Mouse (Mus musculus) heart, embryonic 16.5 days (tissue): ENCODE measurements at regions not wholly inside any gene's neighbourhood (a gene's known extent, or its start where the extent isn't known, plus 50 kb on each side); places are given as distances from the start of the nearest gene placed in this dataset.

Source experiments
- ATAC-seq: fragments of 200-750 bp; cut with Nextera tagmentation; replicated peaks from 2 replicates; pipeline ENCODE4 v1.8.0; 2017; ENCODE audit warnings: moderate number of reproducible peaks; ENCODE audit not compliant: insufficient read depth, low FRiP score; ENCODE audit errors: extremely low read depth
- H3K27ac ChIP-seq: fragments of 300-500 bp; sonication (generic); 2 replicates; pipeline ENCODE4 v1.5.1; 2014; ENCODE audit warnings: mild to moderate bottlenecking, low read length, control low read depth, moderate library complexity
- H3K27me3 ChIP-seq: fragments of 300-500 bp; sonication (generic); 2 replicates; pipeline ENCODE4 v1.6.1; 2014; ENCODE audit warnings: low read length, mixed read lengths; ENCODE audit not compliant: control insufficient read depth, insufficient read depth
- H3K36me3 ChIP-seq: fragments of 300-500 bp; sonication (generic); 2 replicates; pipeline ENCODE4 v1.6.1; 2014; ENCODE audit not compliant: control insufficient read depth, insufficient read depth
- H3K4me1 ChIP-seq: fragments of 300-500 bp; sonication (generic); 2 replicates; pipeline ENCODE4 v1.6.1; 2014; ENCODE audit warnings: low read length, mixed read lengths; ENCODE audit not compliant: control insufficient read depth, insufficient read depth
- H3K4me2 ChIP-seq: fragments of 300-500 bp; sonication (generic); 2 replicates; pipeline ENCODE4 v1.6.1; 2014; ENCODE audit warnings: low read depth, mild to moderate bottlenecking, control low read depth, low read length
- H3K4me3 ChIP-seq: fragments of 300-500 bp; sonication (generic); 2 replicates; pipeline ENCODE4 v1.5.1; 2014; ENCODE audit warnings: mild to moderate bottlenecking, control low read depth, low read length
- H3K9ac ChIP-seq: fragments of 300-500 bp; sonication (generic); 2 replicates; pipeline ENCODE4 v1.6.1; 2014; ENCODE audit warnings: low read length, control low read depth
- H3K9me3 ChIP-seq: fragments of 300-500 bp; sonication (generic); replicated peaks from 2 replicates; pipeline ENCODE4 v1.6.1; 2016; ENCODE audit warnings: low read length; ENCODE audit not compliant: control insufficient read depth
- WGBS: fragments of 180-500 bp; shearing (Covaris S2); extraction: QIAGEN DNeasy Blood & Tissue Kit; methylation state at CpG from one replicate; pipeline ENCODE4 v1.1.7; 2014; 5-methylcytosine and 5-hydroxymethylcytosine counted together

GRCm38 (mm10) chr15:86917891-86918290, 626.2 kb upstream of the Fam19a5 start:
- Histone ChIP-seq H3K9me3 (no peaks in the 10 kb centered on the region), H3K27ac (no peak overlapping the region), H3K4me1 (no peaks in the 10 kb centered on the region), H3K4me2 (no peak overlapping the region), H3K36me3 (no peaks in the 10 kb centered on the region), H3K4me3 (no peak overlapping the region), H3K27me3 (no peaks in the 10 kb centered on the region), H3K9ac (no peak overlapping the region)
- no peak for ATAC-seq
- 85% methylated on average over 8 of the region's 8 CpGs for WGBS

- H3K36me3 ChIP-seq, result no peaks in the 10 kb centered on the region
- WGBS, result 35% methylated on average over 8 of the region's 8 CpGs
- ATAC-seq, result no peak
Observed at GRCm38 (mm10) chr15:86919704-86920103, 624.4 kb upstream of the Fam19a5 start.

GRCm38 (mm10) chr15:86920185-86920584, 623.9 kb upstream of the Fam19a5 start:
- H3K4me3 ChIP-seq, result no peak overlapping the region
- no peak overlapping the region for H3K9ac ChIP-seq
- H3K27me3 ChIP-seq, result no peaks in the 10 kb centered on the region
- WGBS, result 36% methylated on average over 7 of the region's 7 CpGs
- no peaks in the 10 kb centered on the region for H3K36me3 ChIP-seq
- no peak for ATAC-seq
- no peak overlapping the region for H3K4me2 ChIP-seq
- no peaks in the 10 kb centered on the region for H3K9me3 ChIP-seq
- no peaks in the 10 kb centered on the region for H3K4me1 ChIP-seq
- no peak overlapping the region for H3K27ac ChIP-seq

More at GRCm38 (mm10) chr15:86919704-86920103, 624.4 kb upstream of the Fam19a5 start:
- Histone ChIP-seq H3K27ac (no peak overlapping the region), H3K9me3 (no peaks in the 10 kb centered on the region), H3K27me3 (no peaks in the 10 kb centered on the region), H3K4me1 (no peaks in the 10 kb centered on the region), H3K4me2 (no peak overlapping the region), H3K9ac (no peak overlapping the region), H3K4me3 (no peak overlapping the region)

DNA sequence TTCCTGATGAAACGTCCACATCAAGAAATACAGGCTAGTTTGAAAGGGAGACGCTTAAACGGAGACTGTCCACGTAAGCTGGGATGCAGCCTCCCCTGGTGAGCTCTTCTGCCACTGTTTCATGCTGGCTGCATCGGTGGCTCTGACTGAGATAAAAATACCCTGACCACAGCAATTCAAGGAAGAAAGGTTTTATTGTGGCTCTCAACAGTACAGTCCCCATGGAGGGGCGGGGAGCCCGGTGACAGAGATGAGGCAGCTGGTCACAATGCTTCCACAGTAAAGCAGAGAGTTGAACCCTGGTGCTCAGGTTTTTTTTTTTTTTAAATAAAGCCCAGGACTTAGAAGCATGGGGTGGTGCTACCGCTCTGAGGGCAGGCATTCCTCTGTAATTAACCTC, 622.7 kb upstream of the Fam19a5 start:
- no peaks in the 10 kb centered on the region for H3K27me3 ChIP-seq
- no peak overlapping the region for H3K4me2 ChIP-seq
- no peaks in the 10 kb centered on the region for H3K36me3 ChIP-seq
- no peaks in the 10 kb centered on the region for H3K4me1 ChIP-seq
- H3K9ac ChIP-seq, result no peak overlapping the region
- no peak overlapping the region for H3K27ac ChIP-seq
- no peak overlapping the region for H3K4me3 ChIP-seq
- 25% methylated on average over 8 of the region's 8 CpGs for WGBS
- H3K9me3 ChIP-seq, result no peaks in the 10 kb centered on the region
- ATAC-seq, result no peak

DNA sequence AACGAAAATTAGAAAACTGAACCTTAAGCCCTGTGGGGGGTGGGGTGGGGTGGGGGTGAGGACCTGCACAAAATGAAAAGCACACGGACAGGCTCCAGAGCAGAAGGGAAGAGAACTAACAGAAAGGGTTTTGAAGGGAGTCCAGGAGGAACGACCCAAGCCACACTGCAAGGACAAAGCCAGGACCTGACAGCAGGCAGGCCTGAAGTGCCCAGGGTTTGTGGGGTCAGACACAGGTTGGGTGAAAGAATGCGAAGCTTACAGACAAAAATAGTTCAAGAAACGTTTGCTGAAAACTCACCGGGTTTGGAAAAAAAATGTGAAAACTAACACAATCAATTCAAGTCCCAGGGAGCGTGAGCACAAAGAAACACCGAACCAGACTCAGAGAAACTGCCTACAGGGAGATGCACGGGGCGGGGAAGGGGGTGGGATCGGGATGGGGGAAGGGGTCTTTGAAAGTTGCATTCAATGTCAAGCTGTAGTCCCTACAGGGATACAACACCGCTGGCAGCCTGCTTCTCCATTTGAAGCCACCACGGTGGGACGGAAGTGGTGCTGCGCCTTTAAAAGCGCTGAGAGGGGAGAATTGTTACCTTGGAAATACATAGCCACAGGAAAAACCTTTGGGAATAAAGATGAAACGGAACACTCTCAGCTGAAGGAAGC, 618.9 kb upstream of the Fam19a5 start:
- H3K27me3 ChIP-seq, result no peaks in the 10 kb centered on the region; the same call in 1 of the 2 replicates
- H3K4me2 ChIP-seq, result no peak overlapping the region
- no peaks in the 10 kb centered on the region for H3K36me3 ChIP-seq
- ATAC-seq, result no peak
- H3K9ac ChIP-seq, result no peak overlapping the region
- H3K4me3 ChIP-seq, result no peak overlapping the region
- no peaks in the 10 kb centered on the region for H3K4me1 ChIP-seq
- H3K9me3 ChIP-seq, result no peaks in the 10 kb centered on the region
- WGBS, result 19% methylated on average over 17 of the region's 17 CpGs
- no peak overlapping the region for H3K27ac ChIP-seq

- 50% methylated on average over 15 of the region's 15 CpGs for WGBS
Observed at GRCm38 (mm10) chr15:86932345-86933075, 611.6 kb upstream of the Fam19a5 start.

GRCm38 (mm10) chr15:86937364-86937763, 606.7 kb upstream of the Fam19a5 start:
- no peak for ATAC-seq
- no peaks in the 10 kb centered on the region for H3K36me3 ChIP-seq
- no peaks in the 10 kb centered on the region for H3K9me3 ChIP-seq
- no peak overlapping the region for H3K9ac ChIP-seq
- WGBS, result 58% methylated on average over 3 of the region's 3 CpGs
- no peak overlapping the region for H3K4me3 ChIP-seq
- no peak overlapping the region for H3K4me2 ChIP-seq
- H3K4me1 ChIP-seq, result no peaks in the 10 kb centered on the region
- no peaks in the 10 kb centered on the region for H3K27me3 ChIP-seq
- H3K27ac ChIP-seq, result no peak overlapping the region

More at GRCm38 (mm10) chr15:86932345-86933075, 611.6 kb upstream of the Fam19a5 start:
- Histone ChIP-seq H3K4me3 (no peak overlapping the region), H3K9ac (no peak overlapping the region), H3K27ac (no peak overlapping the region), H3K4me2 (no peak overlapping the region), H3K9me3 (no peaks in the 10 kb centered on the region), H3K27me3 (no peaks in the 10 kb centered on the region; the same call in 1 of the 2 replicates), H3K4me1 (no peaks in the 10 kb centered on the region), H3K36me3 (no peaks in the 10 kb centered on the region)
- ATAC-seq, result no peak

- Histone ChIP-seq H3K4me2 (no peak overlapping the region), H3K4me1 (no peaks in the 10 kb centered on the region), H3K9me3 (no peaks in the 10 kb centered on the region), H3K27me3 (no peaks in the 10 kb centered on the region), H3K36me3 (no peaks in the 10 kb centered on the region), H3K4me3 (no peak overlapping the region), H3K27ac (no peak overlapping the region), H3K9ac (no peak overlapping the region)
- ATAC-seq, result no peak
- 83% methylated on average over 7 of the region's 7 CpGs for WGBS
Observed at GRCm38 (mm10) chr15:86944529-86944928, 599.6 kb upstream of the Fam19a5 start.

- Histone ChIP-seq H3K4me3 (no peak overlapping the region), H3K4me1 (no peaks in the 10 kb centered on the region), H3K4me2 (no peak overlapping the region), H3K9me3 (no peaks in the 10 kb centered on the region), H3K36me3 (no peaks in the 10 kb centered on the region), H3K9ac (no peak overlapping the region), H3K27ac (no peak overlapping the region), H3K27me3 (no peaks in the 10 kb centered on the region)
- no peak for ATAC-seq
- WGBS, result 61% methylated on average over 5 of the region's 5 CpGs
Observed at GRCm38 (mm10) chr15:86952593-86952992, 591.5 kb upstream of the Fam19a5 start.
